Mouse (Mus musculus) liver, embryonic 16.5 days (tissue): ENCODE data around the gene Itgad. TPM values are rescaled to one million over a fixed set of nuclear protein-coding genes. Genes with fewer than 3 reads are reported as not detected.
"Not testable (repeated sequence)": the region's sequence is repeated elsewhere in the genome, so short reads cannot be mapped to it uniquely, and the experiment has no call there.

Source experiments
- ATAC-seq: fragments of 200-750 bp; cut with Nextera tagmentation; 2 replicates; pipeline ENCODE4 v1.8.0; 2017; ENCODE audit warnings: low read depth, mild to moderate bottlenecking, moderate number of reproducible peaks, moderate library complexity
- H3K27ac ChIP-seq: fragments of 300-500 bp; sonication (generic); 2 replicates; pipeline ENCODE4 v1.5.1; 2014; ENCODE audit warnings: mild to moderate bottlenecking, low read length
- H3K27me3 ChIP-seq: fragments of 300-500 bp; sonication (generic); 2 replicates; pipeline ENCODE4 v1.6.1; 2014; ENCODE audit warnings: low read depth, low read length, mixed read lengths; ENCODE audit not compliant: control insufficient read depth, insufficient read depth
- H3K36me3 ChIP-seq: fragments of 300-500 bp; sonication (generic); 2 replicates; pipeline ENCODE4 v1.6.1; 2014; ENCODE audit warnings: mild to moderate bottlenecking; ENCODE audit not compliant: control insufficient read depth, insufficient read depth
- H3K4me1 ChIP-seq: fragments of 300-500 bp; sonication (generic); 2 replicates; pipeline ENCODE4 v1.6.1; 2014; ENCODE audit warnings: low read depth, low read length, mixed read lengths; ENCODE audit not compliant: control insufficient read depth
- H3K4me2 ChIP-seq: fragments of 300-500 bp; sonication (generic); 2 replicates; pipeline ENCODE4 v1.6.1; 2014; ENCODE audit warnings: low read depth, low read length, mixed read lengths
- H3K4me3 ChIP-seq: fragments of 300-500 bp; sonication (generic); 2 replicates; pipeline ENCODE4 v1.5.1; 2014; ENCODE audit warnings: low read depth, mild to moderate bottlenecking, low read length
- H3K9ac ChIP-seq: fragments of 300-500 bp; sonication (generic); 2 replicates; pipeline ENCODE4 v1.6.1; 2014; ENCODE audit warnings: low read depth, low read length
- H3K9me3 ChIP-seq: fragments of 300-500 bp; sonication (generic); replicated peaks from 2 replicates; pipeline ENCODE4 v1.6.1; 2016; ENCODE audit warnings: low read length; ENCODE audit not compliant: control insufficient read depth
- WGBS: fragments of 180-500 bp; shearing (Covaris S2); extraction: QIAGEN DNeasy Blood & Tissue Kit; methylation state at CpG from one replicate; pipeline ENCODE4 v1.1.7; 2014; ENCODE audit not compliant: insufficient replicate concordance; 5-methylcytosine and 5-hydroxymethylcytosine counted together
- polyA plus RNA-seq: library from polyadenylated mRNA; unstranded; fragments of >200 nt; fragmentation: Nextera tagmentation; extraction: Ambion mirVana; gene quantifications from 2 replicates; pipeline ENCODE4 v1.2.1, GENCODE M21; 2015

The Itgad gene
- polyA plus RNA-seq, 1 experiment from 2014 or later: 0.13 TPM

- not testable (repeated sequence) for H3K4me2 ChIP-seq, H3K4me3 ChIP-seq, H3K9me3 ChIP-seq, H3K36me3 ChIP-seq, H3K9ac ChIP-seq, ATAC-seq, H3K27me3 ChIP-seq, H3K27ac ChIP-seq, H3K4me1 ChIP-seq
- WGBS: 19% methylated on average over 8 of the region's 8 CpGs
Measured at GRCm38 (mm10) chr7:128158688-128159354, 4.6 kb downstream of the Itgad start.

DNA sequence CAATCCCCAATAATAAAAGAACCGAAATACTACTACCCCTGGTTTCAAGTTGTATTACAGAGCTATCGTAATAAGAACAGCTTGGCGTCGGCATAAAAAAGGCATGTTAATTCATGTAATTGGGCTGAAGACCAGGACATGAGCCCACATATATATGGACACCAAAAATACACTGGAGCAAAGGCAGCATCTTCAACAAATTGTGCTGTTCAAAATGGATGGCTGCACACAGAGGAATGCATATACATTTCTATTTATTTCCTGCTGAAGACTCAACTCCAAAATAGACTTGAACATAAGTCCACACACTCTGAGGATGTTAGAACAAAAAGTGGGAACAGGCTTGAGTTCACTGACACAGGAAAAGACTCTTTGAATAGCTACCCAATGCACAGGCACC lies 9.8 kb downstream of the Itgad start:
- Histone ChIP-seq H3K9me3 (no peaks in the 10 kb centered on the region), H3K27ac (no peak overlapping the region), H3K4me3 (no peak overlapping the region), H3K9ac (no peak overlapping the region), H3K27me3 (no peaks in the 10 kb centered on the region), H3K36me3 (no peaks in the 10 kb centered on the region), H3K4me1 (no peaks in the 10 kb centered on the region), H3K4me2 (no peak overlapping the region)
- ATAC-seq: no peak
- WGBS: 76% methylated on average over 4 of the region's 4 CpGs

DNA sequence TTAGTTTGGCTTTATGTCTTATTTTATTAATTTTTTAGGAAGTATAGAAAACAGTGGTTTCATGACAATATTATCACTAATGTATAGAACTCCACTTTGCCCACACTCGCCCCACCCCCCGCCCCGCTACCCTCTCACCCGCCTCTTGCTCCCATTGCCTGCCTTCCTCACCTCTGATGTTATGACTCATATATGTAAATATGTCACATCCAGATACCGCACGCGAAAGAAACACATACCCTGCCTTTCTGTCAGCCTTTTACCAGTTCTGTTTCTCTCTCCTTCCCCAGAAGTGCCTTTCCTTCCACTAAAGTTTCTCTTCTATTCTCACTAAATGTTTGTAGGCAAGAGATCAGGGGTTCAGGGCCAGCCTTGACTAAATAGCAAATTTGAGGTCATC lies 12.2 kb downstream of the Itgad start:
- Histone ChIP-seq H3K4me3 (no peak overlapping the region), H3K4me1 (no peaks in the 10 kb centered on the region), H3K27me3 (no peaks in the 10 kb centered on the region), H3K9ac (no peak overlapping the region), H3K36me3 (no peaks in the 10 kb centered on the region), H3K4me2 (no peak overlapping the region), H3K9me3 (no peaks in the 10 kb centered on the region), H3K27ac (no peak overlapping the region)
- ATAC-seq: no peak
- 74% methylated on average over 7 of the region's 7 CpGs for WGBS

DNA sequence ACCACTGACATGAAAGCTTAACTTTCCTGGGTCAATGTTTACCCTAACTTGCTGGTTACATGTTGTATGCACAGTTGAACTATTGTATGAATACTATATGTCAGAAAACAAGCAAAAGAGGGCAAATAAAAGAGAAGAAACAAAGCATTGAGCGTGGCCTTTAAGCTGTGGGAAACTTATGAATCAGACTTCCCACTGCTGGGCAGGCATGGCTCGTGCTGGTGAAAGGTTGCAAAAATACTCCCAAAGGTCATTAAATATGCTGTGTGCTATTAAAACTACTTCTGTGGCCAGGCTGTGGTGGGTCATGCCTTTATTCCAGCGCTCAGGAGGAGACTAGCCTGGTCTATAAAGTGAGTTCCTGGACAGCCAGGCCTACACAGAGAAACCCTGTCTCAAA lies 15.8 kb downstream of the Itgad start:
- Histone ChIP-seq H3K9me3 (no peaks in the 10 kb centered on the region), H3K36me3 (no peaks in the 10 kb centered on the region), H3K27me3 (no peaks in the 10 kb centered on the region), H3K9ac (no peak overlapping the region), H3K4me1 (no peaks in the 10 kb centered on the region), H3K4me3 (no peak overlapping the region), H3K4me2 (no peak overlapping the region), H3K27ac (no peak overlapping the region)
- no peak for ATAC-seq
- WGBS: 56% methylated on average over 3 of the region's 3 CpGs

GRCm38 (mm10) chr7:128178385-128178784 lies 24.2 kb downstream of the Itgad start:
- ATAC-seq: no peak
- no peaks in the 10 kb centered on the region for H3K9me3 ChIP-seq

GRCm38 (mm10) chr7:128180126-128180525 lies 25.9 kb downstream of the Itgad start:
- 24% methylated on average over 7 of the region's 7 CpGs for WGBS
- no peaks in the 10 kb centered on the region for H3K9me3 ChIP-seq
- H3K4me3 ChIP-seq: no peak overlapping the region
- no peaks in the 10 kb centered on the region for H3K36me3 ChIP-seq
- no peaks in the 10 kb centered on the region for H3K27me3 ChIP-seq
- H3K4me1 ChIP-seq: no peaks in the 10 kb centered on the region
- no peak overlapping the region for H3K4me2 ChIP-seq
- no peak overlapping the region for H3K9ac ChIP-seq
- ATAC-seq: no peak
- H3K27ac ChIP-seq: no peak overlapping the region

More at GRCm38 (mm10) chr7:128178385-128178784, 24.2 kb downstream of the Itgad start:
- no peak overlapping the region for H3K27ac ChIP-seq
- H3K4me2 ChIP-seq: no peak overlapping the region
- H3K4me1 ChIP-seq: no peaks in the 10 kb centered on the region
- H3K4me3 ChIP-seq: no peak overlapping the region
- H3K27me3 ChIP-seq: no peaks in the 10 kb centered on the region
- no peak overlapping the region for H3K9ac ChIP-seq
- WGBS: 26% methylated on average over 2 of the region's 2 CpGs
- no peaks in the 10 kb centered on the region for H3K36me3 ChIP-seq

- no peak overlapping the region for H3K27ac ChIP-seq
- 35% methylated on average over 6 of the region's 6 CpGs for WGBS
Measured at GRCm38 (mm10) chr7:128180546-128180945, 26.4 kb downstream of the Itgad start.

DNA sequence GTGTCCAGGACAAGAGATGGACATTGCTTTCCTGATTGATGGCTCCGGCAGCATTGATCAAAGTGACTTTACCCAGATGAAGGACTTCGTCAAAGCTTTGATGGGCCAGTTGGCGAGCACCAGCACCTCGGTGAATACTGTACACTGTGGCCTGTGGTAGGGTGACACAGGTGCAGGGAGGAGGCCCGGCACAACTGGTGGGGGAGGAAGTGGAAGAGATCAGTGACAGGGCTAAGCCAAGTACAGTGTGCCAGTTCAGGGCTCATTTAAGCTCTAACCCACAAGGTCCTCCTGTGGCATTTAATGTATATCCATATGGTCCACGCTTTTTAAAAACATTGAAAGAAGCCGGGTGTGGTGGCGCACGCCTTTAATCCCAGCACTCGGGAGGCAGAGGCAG lies 27.5 kb downstream of the Itgad start:
- ATAC-seq: no peak
- Histone ChIP-seq H3K4me1 (no peaks in the 10 kb centered on the region), H3K4me2 (no peak overlapping the region), H3K27me3 (no peaks in the 10 kb centered on the region), H3K9ac (no peak overlapping the region), H3K27ac (no peak overlapping the region), H3K4me3 (no peak overlapping the region), H3K36me3 (no peaks in the 10 kb centered on the region), H3K9me3 (no peaks in the 10 kb centered on the region)
- 60% methylated on average over 10 of the region's 10 CpGs for WGBS

More at GRCm38 (mm10) chr7:128180546-128180945, 26.4 kb downstream of the Itgad start:
- Histone ChIP-seq H3K27me3 (no peaks in the 10 kb centered on the region), H3K4me2 (no peak overlapping the region), H3K9ac (no peak overlapping the region), H3K4me1 (no peaks in the 10 kb centered on the region), H3K36me3 (no peaks in the 10 kb centered on the region), H3K9me3 (no peaks in the 10 kb centered on the region), H3K4me3 (no peak overlapping the region)
- ATAC-seq: no peak

- Histone ChIP-seq H3K4me2 (no peak overlapping the region), H3K9me3 (no peaks in the 10 kb centered on the region), H3K27ac (no peak overlapping the region), H3K4me1 (no peaks in the 10 kb centered on the region), H3K36me3 (no peaks in the 10 kb centered on the region), H3K9ac (no peak overlapping the region), H3K27me3 (no peaks in the 10 kb centered on the region), H3K4me3 (no peak overlapping the region)
- 68% methylated on average over 9 of the region's 9 CpGs for WGBS
- no peak for ATAC-seq
Measured at GRCm38 (mm10) chr7:128201607-128202006, 47.4 kb downstream of the Itgad start.
